ENCODE assay signal across 8 mouse cellular contexts in genomic region chr17:73303217-73303616, GRCm38 (mm10).
DNase-seq lines count a peak whose midpoint lies in the region; ATAC-seq and TF ChIP-seq lines count a peak whose summit lies in the region.

No protein-coding gene starts in this region.

- peak; percentile 51; the same call in 1 of the 2 replicates for TF ChIP-seq CTCF in G1E (IDR thresholded peaks at IDR 0.05; ENCODE audit: low read depth, low read length)

- DNase-seq in G1E (ENCODE audit: low spot score), result no peak
- DNase-seq in adrenal gland, postnatal 10 days, result peak; percentile 85
- DNase-seq in embryo, embryonic 11.5 days (ENCODE audit: low read depth, low spot score), result peak; percentile 61
- peak; percentile 83 for DNase-seq in heart, postnatal 4 days
- peak; percentile 84 to 86 for DNase-seq in layer of hippocampus, postnatal 10 days (ENCODE audit: low spot score in 2 of 2)
- DNase-seq in skeletal muscle tissue, adult 2 months (ENCODE audit: low read depth, low spot score), result peak; percentile 44

- H3K4me1 ChIP-seq in G1E (ENCODE audit: insufficient read depth, low read depth, low read length), result peaks cover 5% of the 10 kb centered on the region

- no peaks in the 10 kb centered on the region for H3K9me3 ChIP-seq in G1E (replicated peaks)

- ATAC-seq in G1E (ENCODE audit: extremely low read depth, insufficient number of reproducible peaks, low FRiP score, poor library complexity, severe bottlenecking), result no peak
- 0 out of 2 replicates have a peak, but pooled peaks have one; percentile 22 for ATAC-seq in megakaryocyte-erythroid progenitor cell, adult 5-6 weeks (replicated peaks; ENCODE audit: low FRiP score, low TSS enrichment, poor library complexity, severe bottlenecking)
- no peak for ATAC-seq in erythroid progenitor cell, adult 5-6 weeks (replicated peaks; ENCODE audit: low FRiP score, poor library complexity, severe bottlenecking)

- no peaks in the 10 kb centered on the region for H3K36me3 ChIP-seq in G1E (replicated peaks)

- peaks cover 15% of the 10 kb centered on the region for H3K27me3 ChIP-seq in G1E (ENCODE audit: insufficient read depth, low read length)

- H3K4me3 ChIP-seq in G1E (ENCODE audit: low read depth, low read length), result no peak overlapping the region
